Mouse (Mus musculus) heart, embryonic 11.5 days (tissue): Measurements from ENCODE around the gene Macrod2. TPM values are rescaled to one million over a fixed set of nuclear protein-coding genes. Genes with fewer than 3 reads are reported as not detected.

Experiments
- ATAC-seq: fragments of 200-750 bp; cut with Nextera tagmentation; replicated peaks from 2 replicates; pipeline ENCODE4 v1.8.0; 2017; ENCODE audit warnings: moderate library complexity; ENCODE audit not compliant: insufficient number of reproducible peaks, low FRiP score, low TSS enrichment
- H3K27ac ChIP-seq: fragments of 300-500 bp; sonication (generic); 2 replicates; pipeline ENCODE4 v1.5.1; 2014; ENCODE audit warnings: mild to moderate bottlenecking, low read depth, low read length
- H3K27me3 ChIP-seq: fragments of 300-500 bp; sonication (generic); 2 replicates; pipeline ENCODE4 v1.6.1; 2014; ENCODE audit warnings: mild to moderate bottlenecking, low read length, mixed read lengths; ENCODE audit not compliant: control insufficient read depth, insufficient read depth
- H3K36me3 ChIP-seq: fragments of 300-500 bp; sonication (generic); 2 replicates; pipeline ENCODE4 v1.6.1; 2014; ENCODE audit warnings: mild to moderate bottlenecking, low read length, moderate library complexity, mixed read lengths; ENCODE audit not compliant: control insufficient read depth, insufficient read depth
- H3K4me1 ChIP-seq: fragments of 300-500 bp; sonication (generic); 2 replicates; pipeline ENCODE4 v1.6.1; 2014; ENCODE audit warnings: low read length; ENCODE audit not compliant: control insufficient read depth, insufficient read depth
- H3K4me2 ChIP-seq: fragments of 300-500 bp; sonication (generic); 2 replicates; pipeline ENCODE4 v1.6.1; 2014; ENCODE audit warnings: mild to moderate bottlenecking, moderate library complexity
- H3K4me3 ChIP-seq: fragments of 300-500 bp; sonication (generic); 2 replicates; pipeline ENCODE4 v1.5.1; 2014; ENCODE audit warnings: low read depth, low read length
- H3K9ac ChIP-seq: fragments of 300-500 bp; sonication (generic); 2 replicates; pipeline ENCODE4 v1.6.1; 2014; ENCODE audit warnings: mild to moderate bottlenecking, low read depth, low read length, moderate library complexity
- H3K9me3 ChIP-seq: fragments of 300-500 bp; sonication (generic); replicated peaks from 2 replicates; pipeline ENCODE4 v1.6.1; 2016; ENCODE audit warnings: low read length; ENCODE audit not compliant: control insufficient read depth
- WGBS: fragments of 180-500 bp; shearing (Covaris S2); extraction: QIAGEN DNeasy Blood & Tissue Kit; methylation state at CpG from one replicate; pipeline ENCODE4 v1.1.7; 2014; ENCODE audit not compliant: insufficient replicate concordance; 5-methylcytosine and 5-hydroxymethylcytosine counted together
- polyA plus RNA-seq: library from polyadenylated mRNA; unstranded; fragments of >200 nt; fragmentation: Nextera tagmentation; extraction: Ambion mirVana; gene quantifications from 2 replicates; pipeline ENCODE4 v1.2.1, GENCODE M21; 2014

Gene Macrod2
- polyA plus RNA-seq, 1 experiment from 2014 or later: 20.5 TPM

DNA sequence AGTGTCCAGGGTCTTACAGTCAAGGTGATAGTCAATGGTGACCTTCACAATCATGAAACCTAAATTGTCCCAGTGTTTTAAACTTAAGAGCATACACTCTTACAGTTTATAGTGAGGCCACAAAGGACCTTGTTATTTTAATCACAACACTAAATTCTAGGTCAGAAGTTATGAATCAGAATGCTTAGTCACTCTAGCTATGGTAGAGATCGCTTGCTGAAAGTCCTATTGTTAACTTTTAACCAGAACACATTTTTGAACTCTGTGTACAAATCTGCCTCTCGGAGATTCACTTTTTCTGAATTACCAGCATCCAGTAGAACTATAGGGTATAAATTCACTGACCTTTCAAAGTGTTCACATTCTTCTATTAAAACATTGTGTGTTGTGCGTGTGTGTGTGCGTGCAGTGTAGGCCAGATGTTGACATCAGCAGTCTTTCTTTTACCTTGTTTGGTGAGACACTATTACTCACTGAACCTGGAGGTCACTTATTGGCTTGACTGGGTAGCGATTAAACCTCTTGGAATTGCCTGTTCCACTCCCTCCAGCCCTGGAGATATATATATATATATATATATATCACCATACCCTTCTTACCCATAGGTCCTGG is 452.8 kb downstream of the Macrod2 start:
- 92% methylated on average over 5 of the region's 5 CpGs for WGBS
- no peak for ATAC-seq
- Histone ChIP-seq H3K27me3 (no peaks in the 10 kb centered on the region), H3K36me3 (no peaks in the 10 kb centered on the region), H3K9ac (no peak overlapping the region), H3K9me3 (no peaks in the 10 kb centered on the region), H3K4me3 (no peak overlapping the region), H3K27ac (no peak overlapping the region), H3K4me2 (no peak overlapping the region), H3K4me1 (peaks cover 6% of the 10 kb centered on the region)

DNA sequence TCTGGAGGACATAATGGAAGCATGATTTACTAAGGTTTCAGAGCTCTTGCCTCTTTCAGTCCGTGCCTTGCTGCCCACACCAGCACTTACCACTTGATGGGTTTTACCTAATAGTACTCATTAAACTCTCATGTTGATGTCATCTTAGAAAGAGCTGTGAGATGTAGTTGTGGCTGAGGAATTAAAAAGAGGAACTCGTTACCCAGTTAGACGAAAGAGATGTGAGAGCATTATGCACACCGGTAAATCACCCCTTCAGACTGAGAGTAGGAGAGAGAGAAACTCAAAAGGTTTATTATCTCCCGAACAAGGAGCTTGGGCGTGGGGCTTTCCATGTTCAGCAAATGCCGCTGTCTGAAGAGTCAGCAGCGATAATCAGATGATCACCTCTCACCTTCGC is 458.4 kb downstream of the Macrod2 start:
- no peak overlapping the region for H3K4me3 ChIP-seq
- no peaks in the 10 kb centered on the region for H3K36me3 ChIP-seq
- 48% methylated on average over 9 of the region's 9 CpGs for WGBS
- no peak overlapping the region for H3K27ac ChIP-seq
- H3K4me2 ChIP-seq: peak overlapping the region; percentile 44
- no peaks in the 10 kb centered on the region for H3K9me3 ChIP-seq
- peaks cover 8% of the 10 kb centered on the region for H3K4me1 ChIP-seq
- no peak for ATAC-seq
- H3K27me3 ChIP-seq: no peaks in the 10 kb centered on the region
- H3K9ac ChIP-seq: no peak overlapping the region

DNA sequence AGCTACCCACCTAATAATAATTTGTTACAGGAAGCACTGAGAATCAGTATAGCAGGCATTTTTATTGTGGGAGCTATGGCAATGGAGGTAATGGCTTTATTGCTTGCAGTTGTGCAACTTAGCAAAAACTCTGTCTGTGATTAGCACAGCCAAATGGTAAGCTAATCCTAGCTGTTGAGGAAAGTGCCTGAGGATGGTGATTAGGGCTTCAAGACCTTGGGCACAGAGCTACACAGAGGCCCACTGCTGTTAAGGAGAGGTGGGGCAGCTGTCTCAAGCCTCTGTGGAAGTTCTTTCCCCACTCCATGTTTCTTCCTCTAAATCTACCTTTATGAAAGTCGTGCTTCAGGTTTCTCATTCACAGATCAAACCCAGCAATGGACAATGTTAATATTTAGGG is 466.2 kb downstream of the Macrod2 start:
- H3K9ac ChIP-seq: no peak overlapping the region
- ATAC-seq: no peak
- H3K27ac ChIP-seq: no peak overlapping the region
- no peaks in the 10 kb centered on the region; the same call in 1 of the 2 replicates for H3K4me1 ChIP-seq
- H3K9me3 ChIP-seq: no peaks in the 10 kb centered on the region
- H3K27me3 ChIP-seq: no peaks in the 10 kb centered on the region
- no peaks in the 10 kb centered on the region for H3K36me3 ChIP-seq
- H3K4me2 ChIP-seq: no peak overlapping the region
- no peak overlapping the region for H3K4me3 ChIP-seq
- 72% methylated on average over 1 of the region's 1 CpGs for WGBS

DNA sequence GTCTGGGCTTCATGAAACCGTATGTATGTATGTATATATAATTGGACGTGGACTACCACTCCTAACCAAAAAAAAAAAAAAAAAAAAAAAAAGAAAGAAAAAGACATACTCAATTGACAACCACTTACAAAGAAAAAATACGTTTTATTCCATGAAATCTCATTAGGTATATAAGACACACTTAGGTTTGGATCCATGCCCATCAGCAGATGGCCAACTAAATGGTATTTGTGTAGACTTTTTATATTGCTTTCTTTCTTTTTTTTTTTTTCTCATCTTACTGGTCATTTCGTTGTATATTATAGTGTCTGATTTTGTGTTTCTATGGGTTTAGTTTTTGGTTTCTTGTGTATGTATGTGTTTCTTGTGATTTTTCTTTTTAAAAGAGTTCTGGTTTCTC is 467.6 kb downstream of the Macrod2 start:
- WGBS: 83% methylated on average over 4 of the region's 4 CpGs
- Histone ChIP-seq H3K4me1 (no peaks in the 10 kb centered on the region; the same call in 1 of the 2 replicates), H3K27me3 (no peaks in the 10 kb centered on the region)

DNA sequence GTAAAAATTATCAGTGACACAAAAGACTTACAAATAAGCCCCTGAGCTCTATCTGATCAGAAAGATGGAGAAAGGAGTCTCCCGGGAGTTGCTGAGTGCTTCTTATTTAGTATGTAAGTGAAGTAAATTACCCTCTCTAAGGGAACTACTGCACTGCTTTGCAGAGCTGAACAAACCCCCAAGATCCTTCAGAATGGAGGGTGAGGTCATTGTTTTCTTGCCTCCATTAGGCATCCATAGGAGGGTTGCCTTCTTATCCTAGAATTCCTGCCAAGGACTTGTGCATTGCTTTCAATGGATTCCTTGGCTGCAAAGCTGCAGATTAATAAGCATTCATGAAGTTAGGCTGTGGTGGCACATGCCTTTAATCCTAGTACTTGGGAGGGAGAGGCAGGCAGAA is 470.5 kb downstream of the Macrod2 start:
- no peaks in the 10 kb centered on the region; the same call in 1 of the 2 replicates for H3K4me1 ChIP-seq
- ATAC-seq: no peak
- no peaks in the 10 kb centered on the region for H3K9me3 ChIP-seq
- no peak overlapping the region for H3K27ac ChIP-seq
- H3K4me2 ChIP-seq: no peak overlapping the region
- no peaks in the 10 kb centered on the region for H3K36me3 ChIP-seq
- WGBS: 79% methylated on average over 1 of the region's 1 CpGs
- no peaks in the 10 kb centered on the region for H3K27me3 ChIP-seq
- no peak overlapping the region for H3K9ac ChIP-seq
- H3K4me3 ChIP-seq: no peak overlapping the region

More for the DNA sequence above, 467.6 kb downstream of the Macrod2 start:
- H3K4me3 ChIP-seq: no peak overlapping the region
- no peaks in the 10 kb centered on the region for H3K36me3 ChIP-seq
- H3K9ac ChIP-seq: no peak overlapping the region
- no peaks in the 10 kb centered on the region for H3K9me3 ChIP-seq
- no peak for ATAC-seq
- no peak overlapping the region for H3K27ac ChIP-seq
- H3K4me2 ChIP-seq: no peak overlapping the region

GRCm38 (mm10) chr2:140867116-140867515 is 472.0 kb downstream of the Macrod2 start:
- 86% methylated on average over 5 of the region's 5 CpGs for WGBS
- Histone ChIP-seq H3K4me1 (no peaks in the 10 kb centered on the region; the same call in 1 of the 2 replicates), H3K4me2 (no peak overlapping the region), H3K9me3 (no peaks in the 10 kb centered on the region), H3K9ac (no peak overlapping the region), H3K27me3 (no peaks in the 10 kb centered on the region), H3K4me3 (no peak overlapping the region), H3K36me3 (no peaks in the 10 kb centered on the region), H3K27ac (no peak overlapping the region)
- no peak for ATAC-seq

DNA sequence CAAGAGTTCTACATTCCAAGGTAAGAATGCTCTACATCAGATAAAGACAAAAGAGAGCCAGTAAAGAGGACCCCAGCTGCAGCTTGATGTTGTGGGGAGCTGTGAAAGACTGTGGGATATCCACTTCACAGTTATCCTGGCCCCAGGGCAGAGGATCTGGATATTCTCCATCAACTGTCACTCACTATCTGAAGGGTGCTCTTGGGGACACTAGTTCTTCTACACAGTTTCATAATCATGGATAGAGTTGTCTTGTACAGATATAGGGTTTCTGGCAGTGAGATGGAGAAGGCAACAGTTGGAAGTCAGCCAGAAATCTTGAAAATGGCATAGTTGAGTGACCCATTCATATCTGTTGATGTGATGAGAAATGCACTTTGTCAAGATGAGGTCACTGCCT is 490.1 kb downstream of the Macrod2 start:
- Histone ChIP-seq H3K9me3 (no peaks in the 10 kb centered on the region), H3K4me1 (no peaks in the 10 kb centered on the region), H3K27me3 (no peaks in the 10 kb centered on the region), H3K4me2 (no peak overlapping the region), H3K36me3 (no peaks in the 10 kb centered on the region), H3K4me3 (no peak overlapping the region), H3K27ac (no peak overlapping the region), H3K9ac (no peak overlapping the region)
- peak; percentile 52 for ATAC-seq

GRCm38 (mm10) chr2:140890683-140891082 is 495.6 kb downstream of the Macrod2 start:
- no peak for ATAC-seq

GRCm38 (mm10) chr2:140896396-140897082 is 501.4 kb downstream of the Macrod2 start:
- 68% methylated on average over 3 of the region's 3 CpGs for WGBS
- Histone ChIP-seq H3K36me3 (no peaks in the 10 kb centered on the region), H3K27me3 (no peaks in the 10 kb centered on the region), H3K4me1 (no peaks in the 10 kb centered on the region), H3K4me3 (no peak overlapping the region), H3K9ac (no peak overlapping the region), H3K9me3 (no peaks in the 10 kb centered on the region), H3K4me2 (no peak overlapping the region), H3K27ac (no peak overlapping the region)
- ATAC-seq: no peak

More at GRCm38 (mm10) chr2:140890683-140891082, 495.6 kb downstream of the Macrod2 start:
- H3K27ac ChIP-seq: no peak overlapping the region
- no peaks in the 10 kb centered on the region for H3K36me3 ChIP-seq
- no peak overlapping the region for H3K9ac ChIP-seq
- H3K9me3 ChIP-seq: no peaks in the 10 kb centered on the region
- no peak overlapping the region for H3K4me3 ChIP-seq
- no peaks in the 10 kb centered on the region for H3K27me3 ChIP-seq
- H3K4me2 ChIP-seq: no peak overlapping the region
- H3K4me1 ChIP-seq: no peaks in the 10 kb centered on the region
